Mouse (Mus musculus): ENCODE results near the gene Dpagt1. TPM values are rescaled to one million over a fixed set of nuclear protein-coding genes. Genes with fewer than 3 reads are reported as not detected.
A peak's percentile ranks its signal among the peaks of the same experiment; 100 is the strongest.
"Not testable (repeated sequence)": the region's sequence is repeated elsewhere in the genome, so short reads cannot be mapped to it uniquely, and the experiment has no call there.

The Dpagt1 gene
- polyA plus RNA-seq, 1 experiment from 2014 or later = 39.1 TPM

- Histone ChIP-seq H3K27ac (peak overlapping the region; percentile 57; the same call in 1 of the 2 replicates), H3K4me3 (peak overlapping the region; percentile 97), H3K9ac (peak overlapping the region; percentile 81; the same call in 1 of the 2 replicates), H3K4me2 (replicated peaks) (peak overlapping the region; percentile 92), H3K36me3 (peaks cover 23% of the 10 kb centered on the region)
- WGBS = 42% methylated on average over 4 of the region's 4 CpGs
- not testable (repeated sequence) for H3K4me1 ChIP-seq; H3K27me3 ChIP-seq; ATAC-seq (ENCODE audit: insufficient number of reproducible peaks, insufficient read depth, low FRiP score, low TSS enrichment); H3K9me3 ChIP-seq
Measured at GRCm38 (mm10) chr9:44361931-44362330, 36.1 kb downstream of the Dpagt1 start.

DNA sequence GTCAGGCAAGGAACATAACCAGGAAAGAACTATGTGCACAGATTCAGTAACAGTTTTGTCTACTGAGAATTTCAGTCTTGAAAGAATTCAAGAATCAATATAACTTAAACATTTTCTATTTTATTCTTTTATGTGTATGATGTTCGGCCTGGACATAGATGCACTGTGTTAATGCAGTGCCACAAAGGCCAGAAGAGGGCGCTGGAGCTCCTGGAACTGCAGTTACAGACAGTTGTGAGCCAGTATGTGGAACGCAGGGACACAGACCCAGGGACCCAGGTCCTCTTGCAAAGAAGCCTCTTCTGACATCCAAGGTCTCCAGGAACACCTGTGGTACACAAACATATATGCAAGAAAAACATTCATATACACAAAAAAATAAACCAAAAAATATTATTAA lies 38.7 kb downstream of the Dpagt1 start:
- Histone ChIP-seq H3K9ac (no peak overlapping the region), H3K36me3 (peaks cover 3% of the 10 kb centered on the region), H3K4me1 (peaks cover 7% of the 10 kb centered on the region; the same call in 1 of the 2 replicates), H3K27me3 (no peaks in the 10 kb centered on the region), H3K4me3 (no peak overlapping the region), H3K27ac (no peak overlapping the region), H3K9me3 (no peaks in the 10 kb centered on the region), H3K4me2 (replicated peaks) (no peak overlapping the region)
- no peak for ATAC-seq (ENCODE audit: insufficient number of reproducible peaks, insufficient read depth, low FRiP score, low TSS enrichment)
- WGBS = 58% methylated on average over 3 of the region's 3 CpGs

- H3K36me3 ChIP-seq = no peaks in the 10 kb centered on the region
- H3K4me1 ChIP-seq = no peaks in the 10 kb centered on the region
- no peaks in the 10 kb centered on the region for H3K9me3 ChIP-seq
- no peak overlapping the region for H3K27ac ChIP-seq
- no peak overlapping the region for H3K4me2 ChIP-seq (replicated peaks)
- H3K27me3 ChIP-seq = no peaks in the 10 kb centered on the region
- ATAC-seq (ENCODE audit: insufficient number of reproducible peaks, insufficient read depth, low FRiP score, low TSS enrichment) = no peak
- no peak overlapping the region for H3K9ac ChIP-seq
- H3K4me3 ChIP-seq = no peak overlapping the region
Measured at GRCm38 (mm10) chr9:44373386-44373785, 47.6 kb downstream of the Dpagt1 start.

DNA sequence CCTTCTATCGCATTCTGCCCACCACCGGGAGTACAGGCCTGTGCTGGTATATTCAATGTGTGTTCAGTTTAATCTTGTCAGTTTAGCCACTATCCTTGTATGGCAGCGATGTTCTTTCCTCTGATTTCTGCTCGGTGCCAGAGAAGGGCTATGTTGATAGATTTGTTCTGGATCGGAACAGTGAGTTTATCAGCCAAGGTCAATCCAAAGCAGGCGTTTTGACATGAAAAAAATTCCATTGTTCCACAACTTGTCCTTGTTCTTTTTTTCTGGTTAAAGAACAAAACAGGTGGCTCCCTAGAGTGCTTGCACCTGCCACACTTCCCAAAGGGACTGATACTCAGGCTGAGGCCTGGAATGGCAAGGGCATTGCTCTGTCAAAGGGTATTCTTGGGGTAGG lies 50.3 kb downstream of the Dpagt1 start:
- no peaks in the 10 kb centered on the region for H3K27me3 ChIP-seq
- no peak overlapping the region for H3K4me2 ChIP-seq (replicated peaks)
- no peak overlapping the region for H3K4me3 ChIP-seq
- H3K27ac ChIP-seq = no peak overlapping the region
- WGBS = 88% methylated on average over 6 of the region's 6 CpGs
- no peak for ATAC-seq (ENCODE audit: insufficient number of reproducible peaks, insufficient read depth, low FRiP score, low TSS enrichment)
- no peak overlapping the region for H3K9ac ChIP-seq
- no peaks in the 10 kb centered on the region for H3K9me3 ChIP-seq
- peaks cover 11% of the 10 kb centered on the region for H3K4me1 ChIP-seq
- peaks cover 4% of the 10 kb centered on the region; the same call in 1 of the 2 replicates for H3K36me3 ChIP-seq

DNA sequence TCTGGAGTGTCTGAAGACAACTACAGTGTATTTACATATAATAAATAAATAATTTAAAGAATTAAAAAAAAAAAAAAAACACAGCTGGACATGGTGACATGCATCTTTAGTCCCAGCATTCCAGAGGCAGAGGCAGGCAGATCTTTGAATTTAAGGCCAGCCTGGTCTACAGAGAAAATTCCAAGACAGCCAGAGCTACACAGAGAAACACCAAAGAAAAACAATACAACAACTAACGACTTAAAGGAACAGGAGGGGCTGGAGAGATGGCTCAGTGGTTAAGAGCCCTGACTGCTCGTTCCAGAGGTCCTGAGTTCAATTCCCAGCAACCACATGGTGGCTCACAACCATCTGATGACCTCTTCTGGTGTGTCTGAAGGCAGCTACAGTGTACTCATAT lies 51.5 kb downstream of the Dpagt1 start:
- not testable (repeated sequence) for ATAC-seq (ENCODE audit: insufficient number of reproducible peaks, insufficient read depth, low FRiP score, low TSS enrichment); H3K9me3 ChIP-seq; H3K4me3 ChIP-seq; H3K27me3 ChIP-seq; H3K4me2 ChIP-seq (replicated peaks); H3K27ac ChIP-seq; H3K9ac ChIP-seq
- Histone ChIP-seq H3K36me3 (peaks cover 16% of the 10 kb centered on the region), H3K4me1 (peaks cover 11% of the 10 kb centered on the region)
- WGBS = 81% methylated on average over 2 of the region's 2 CpGs

- 87% methylated on average over 5 of the region's 5 CpGs for WGBS
- H3K9me3 ChIP-seq = no peaks in the 10 kb centered on the region
- ATAC-seq (ENCODE audit: insufficient number of reproducible peaks, insufficient read depth, low FRiP score, low TSS enrichment) = no peak
- H3K27me3 ChIP-seq = no peaks in the 10 kb centered on the region
- H3K27ac ChIP-seq = no peak overlapping the region
- H3K36me3 ChIP-seq = peaks cover 25% of the 10 kb centered on the region
- peaks cover 11% of the 10 kb centered on the region for H3K4me1 ChIP-seq
- peak overlapping the region; percentile 95 for H3K4me2 ChIP-seq (replicated peaks)
- peak overlapping the region; percentile 88 for H3K4me3 ChIP-seq
- H3K9ac ChIP-seq = no peak overlapping the region
Measured at GRCm38 (mm10) chr9:44378153-44378730, 52.4 kb downstream of the Dpagt1 start.

- Histone ChIP-seq H3K36me3 (peaks cover 35% of the 10 kb centered on the region), H3K27ac (peak within 1 kb of the TSS; percentile 73), H3K4me1 (peaks cover 11% of the 10 kb centered on the region), H3K4me2 (replicated peaks) (peak within 1 kb of the TSS; percentile 95), H3K4me3 (peak within 1 kb of the TSS; percentile 88), H3K27me3 (no peaks in the 10 kb centered on the region), H3K9ac (peak within 1 kb of the TSS; percentile 90), H3K9me3 (no peaks in the 10 kb centered on the region)
- peak; percentile 95 for ATAC-seq (ENCODE audit: insufficient number of reproducible peaks, insufficient read depth, low FRiP score, low TSS enrichment)
- under 1% methylated on average over 83 of the region's 83 CpGs for WGBS
Measured at GRCm38 (mm10) chr9:44379054-44379834, 53.4 kb downstream of the Dpagt1 start, which contains the start of gene Hyou1. TSS of gene Hyou1 (plus strand) at chr9:44379490.

GRCm38 (mm10) chr9:44379862-44380261 lies 54.0 kb downstream of the Dpagt1 start:
- Histone ChIP-seq H3K36me3 (peaks cover 41% of the 10 kb centered on the region), H3K4me2 (replicated peaks) (peak overlapping the region; percentile 95), H3K27ac (peak overlapping the region; percentile 73), H3K27me3 (no peaks in the 10 kb centered on the region), H3K9ac (peak overlapping the region; percentile 90), H3K4me3 (peak overlapping the region; percentile 88), H3K9me3 (no peaks in the 10 kb centered on the region), H3K4me1 (peaks cover 11% of the 10 kb centered on the region)
- peak; percentile 35 for ATAC-seq (ENCODE audit: insufficient number of reproducible peaks, insufficient read depth, low FRiP score, low TSS enrichment)
- WGBS = 9% methylated on average over 15 of the region's 15 CpGs

Small RNAs within 50 kb of the gene (microRNA-seq; reads per million reads assigned to microRNA genes)
- gene Gm44335 = not detected

Other genes with a start within 250 kb of the Dpagt1 start
- gene Mfrp, start 224.3 kb upstream of the Dpagt1 start, polyA plus RNA-seq (2016; fragmentation: Nextera tagmentation; extraction: Ambion mirVana) = 0.13 and 0.20 TPM in 2 replicates
- 0.78 and 1.3 TPM in 2 replicates for gene C1qtnf5, start 218.8 kb upstream of the Dpagt1 start, polyA plus RNA-seq (2016; fragmentation: Nextera tagmentation; extraction: Ambion mirVana)
- 0.19 and 0.33 TPM in 2 replicates for gene Gm49380, start 212.5 kb upstream of the Dpagt1 start, polyA plus RNA-seq (2016; fragmentation: Nextera tagmentation; extraction: Ambion mirVana)
- 86.7 and 88.8 TPM in 2 replicates for gene Rnf26, start 212.5 kb upstream of the Dpagt1 start, polyA plus RNA-seq (2016; fragmentation: Nextera tagmentation; extraction: Ambion mirVana)
- gene Mcam, start 191.6 kb upstream of the Dpagt1 start, polyA plus RNA-seq (2016; fragmentation: Nextera tagmentation; extraction: Ambion mirVana) = 22.3 and 24.2 TPM in 2 replicates
- 19.6 and 20.3 TPM in 2 replicates for gene Cbl, start 92.0 kb upstream of the Dpagt1 start, polyA plus RNA-seq (2016; fragmentation: Nextera tagmentation; extraction: Ambion mirVana)
- not detected in 2 replicates for gene Ccdc153, start 85.3 kb upstream of the Dpagt1 start, polyA plus RNA-seq (2016; fragmentation: Nextera tagmentation; extraction: Ambion mirVana)
- 0.12 TPM in 1 of 2 replicates, not detected in the other for gene Pdzd3, start 74.5 kb upstream of the Dpagt1 start, polyA plus RNA-seq (2016; fragmentation: Nextera tagmentation; extraction: Ambion mirVana)
- 6.2 and 7.1 TPM in 2 replicates for gene Nlrx1, start 57.4 kb upstream of the Dpagt1 start, polyA plus RNA-seq (2016; fragmentation: Nextera tagmentation; extraction: Ambion mirVana)
- 5.9 and 6.4 TPM in 2 replicates for gene Abcg4, start 37.4 kb upstream of the Dpagt1 start, polyA plus RNA-seq (2016; fragmentation: Nextera tagmentation; extraction: Ambion mirVana)
- gene Hinfp, start 20.3 kb upstream of the Dpagt1 start, polyA plus RNA-seq (2016; fragmentation: Nextera tagmentation; extraction: Ambion mirVana) = 26.5 and 28.5 TPM in 2 replicates
- 8.5 and 9.4 TPM in 2 replicates for gene C2cd2l, start 5.7 kb upstream of the Dpagt1 start, polyA plus RNA-seq (2016; fragmentation: Nextera tagmentation; extraction: Ambion mirVana)
- 399 and 416 TPM in 2 replicates for gene H2afx, start 8.7 kb downstream of the Dpagt1 start, polyA plus RNA-seq (2016; fragmentation: Nextera tagmentation; extraction: Ambion mirVana)
- gene Hmbs, start 18.2 kb downstream of the Dpagt1 start, polyA plus RNA-seq (2016; fragmentation: Nextera tagmentation; extraction: Ambion mirVana) = 126 TPM in 2 replicates
- gene Vps11, start 35.7 kb downstream of the Dpagt1 start, polyA plus RNA-seq (2016; fragmentation: Nextera tagmentation; extraction: Ambion mirVana) = 28.3 and 32.4 TPM in 2 replicates
- 34.6 and 35.6 TPM in 2 replicates for gene Hyou1, start 53.5 kb downstream of the Dpagt1 start, polyA plus RNA-seq (2016; fragmentation: Nextera tagmentation; extraction: Ambion mirVana)
- gene Slc37a4, start 70.8 kb downstream of the Dpagt1 start, polyA plus RNA-seq (2016; fragmentation: Nextera tagmentation; extraction: Ambion mirVana) = 11.2 and 11.8 TPM in 2 replicates
- gene Rps25, start 81.1 kb downstream of the Dpagt1 start, polyA plus RNA-seq (2016; fragmentation: Nextera tagmentation; extraction: Ambion mirVana) = 1,820 and 1,932 TPM in 2 replicates
- gene Trappc4, start 81.6 kb downstream of the Dpagt1 start, polyA plus RNA-seq (2016; fragmentation: Nextera tagmentation; extraction: Ambion mirVana) = 173 and 176 TPM in 2 replicates
- 30.9 and 33.6 TPM in 2 replicates for gene Ccdc84, start 92.5 kb downstream of the Dpagt1 start, polyA plus RNA-seq (2016; fragmentation: Nextera tagmentation; extraction: Ambion mirVana)
- gene Foxr1, start 115.1 kb downstream of the Dpagt1 start, polyA plus RNA-seq (2016; fragmentation: Nextera tagmentation; extraction: Ambion mirVana) = not detected in 2 replicates
- 1.7 and 2.2 TPM in 2 replicates for gene Upk2, start 129.0 kb downstream of the Dpagt1 start, polyA plus RNA-seq (2016; fragmentation: Nextera tagmentation; extraction: Ambion mirVana)
- 17.7 and 18.5 TPM in 2 replicates for gene Bcl9l, start 156.8 kb downstream of the Dpagt1 start, polyA plus RNA-seq (2016; fragmentation: Nextera tagmentation; extraction: Ambion mirVana)
- 0.08 TPM in 1 of 2 replicates, not detected in the other for gene Cxcr5, start 235.9 kb downstream of the Dpagt1 start, polyA plus RNA-seq (2016; fragmentation: Nextera tagmentation; extraction: Ambion mirVana)

Data from embryonic facial prominence, embryonic 12.5 days (tissue).